Mouse (Mus musculus) retina, adult 2 months (tissue): Measurements from ENCODE around the gene Bach2.

Source experiments
- DNase-seq: peaks from one replicate; pipeline ENCODE4 v3.0.0-alpha.2; 2012; ENCODE audit warnings: low read depth, low spot score

The Bach2 gene

DNA sequence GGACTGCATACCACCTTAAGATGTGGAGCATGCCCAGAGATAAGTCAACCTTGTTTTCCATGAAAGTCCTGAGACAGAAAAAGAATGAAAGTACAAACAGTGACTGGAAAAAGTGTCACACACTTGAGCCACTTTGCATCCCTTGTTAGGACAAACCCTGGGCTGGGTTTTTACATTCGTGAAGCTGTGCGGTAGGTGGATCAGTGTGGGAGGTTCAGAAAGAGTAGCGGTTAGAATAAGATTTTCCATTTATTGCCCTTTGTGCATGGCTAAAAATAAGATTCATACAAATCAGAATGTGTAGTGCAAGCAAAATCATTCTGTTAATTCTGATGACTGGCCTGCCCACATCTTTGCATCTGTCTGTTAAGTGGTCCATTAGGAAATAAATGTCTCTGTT is 187.0 kb downstream of the Bach2 start:
- no peak for DNase-seq

DNA sequence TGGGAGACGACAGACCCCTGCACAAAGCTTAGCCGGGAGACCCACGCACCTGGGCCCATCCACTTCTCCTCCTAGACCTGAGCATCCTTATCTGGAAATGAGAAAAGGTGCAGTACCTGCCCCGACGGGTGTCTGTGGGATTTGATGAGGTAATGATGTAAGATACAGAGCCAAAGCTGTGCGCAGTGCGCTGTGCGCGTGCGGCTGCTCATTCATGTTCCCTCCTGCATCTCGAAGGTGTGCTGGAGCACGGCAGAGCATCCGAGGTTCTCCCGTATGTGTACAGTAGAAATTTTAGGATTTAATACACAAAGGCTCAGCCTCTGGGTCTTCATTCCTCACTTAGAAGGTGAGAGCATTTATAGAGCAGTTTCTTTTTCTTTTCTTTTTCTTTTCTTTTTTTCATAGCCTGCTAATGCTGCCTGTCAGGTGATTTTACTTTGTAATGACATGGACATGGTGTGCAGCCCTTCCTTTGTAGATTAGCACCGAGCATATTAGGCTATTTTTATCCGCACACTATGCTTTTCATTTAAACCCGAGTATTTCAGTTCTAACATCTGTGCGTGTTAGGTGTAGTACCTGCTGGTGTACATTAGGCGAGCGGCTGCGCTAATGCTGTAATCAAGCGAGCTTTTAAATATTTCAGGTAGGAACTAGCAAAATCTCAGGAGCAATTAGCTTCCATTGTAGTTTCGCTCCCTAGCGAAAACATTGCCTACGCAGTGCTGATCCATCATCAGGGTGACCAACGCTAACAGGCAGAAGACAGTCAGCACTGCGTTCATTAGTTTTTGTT is 188.4 kb downstream of the Bach2 start:
- no peak for DNase-seq

DNA sequence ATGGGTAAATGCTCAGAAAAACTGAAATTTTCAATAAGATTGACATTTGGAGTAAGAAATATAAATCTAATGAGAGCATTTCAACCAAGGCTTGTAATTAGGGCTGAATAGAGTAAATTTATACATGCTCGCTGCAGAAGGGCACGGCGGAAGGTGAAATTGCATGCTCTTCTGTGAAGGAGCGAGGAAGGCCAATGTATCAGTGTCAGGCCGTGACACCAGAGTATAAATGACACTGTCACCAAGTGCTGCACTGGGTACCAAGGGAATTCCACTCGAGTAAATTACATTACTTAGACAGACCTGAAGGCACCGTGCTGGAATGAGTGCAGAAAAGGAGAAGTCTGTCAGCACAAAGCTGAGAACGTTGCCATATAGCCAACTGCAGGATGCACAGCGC is 190.1 kb downstream of the Bach2 start:
- DNase-seq = no peak

DNA sequence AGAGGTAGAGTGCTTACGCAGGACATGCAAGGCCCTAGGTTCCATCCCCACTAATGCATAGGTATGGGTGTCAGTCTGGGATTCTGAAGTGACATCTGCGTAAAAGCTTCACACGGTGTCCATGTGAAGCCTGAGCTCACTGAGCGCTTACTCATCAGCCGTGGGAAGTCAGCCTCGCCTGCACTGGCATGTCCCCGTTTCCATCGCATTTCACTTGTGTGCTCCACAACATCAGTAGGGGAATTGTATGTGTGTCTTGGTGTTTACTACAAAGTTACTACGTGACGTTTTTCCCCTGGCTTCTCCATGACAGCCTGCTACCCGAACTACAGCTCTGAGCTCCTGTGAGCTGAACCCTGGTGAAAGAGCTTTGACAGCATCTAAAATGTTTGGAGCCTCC is 191.5 kb downstream of the Bach2 start:
- DNase-seq = no peak

DNA sequence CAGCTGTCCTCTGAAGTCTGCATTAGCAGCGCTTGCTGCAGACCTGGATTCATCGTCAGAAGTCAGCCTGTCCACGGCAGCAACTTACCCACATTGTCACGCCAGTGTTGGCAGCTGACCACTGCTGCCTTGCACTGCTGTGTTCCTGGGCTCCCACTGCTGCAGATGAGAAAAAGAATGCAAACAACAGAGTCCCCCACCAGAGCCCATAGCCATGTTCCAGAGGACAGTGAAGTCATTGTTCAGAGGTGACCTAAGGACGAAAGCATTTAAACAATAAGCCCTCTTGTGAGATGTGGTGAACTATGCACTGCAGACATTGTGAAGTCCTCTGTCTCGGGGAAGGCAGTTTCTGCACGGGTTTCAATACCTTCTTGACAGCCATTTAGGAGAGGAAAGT is 192.4 kb downstream of the Bach2 start:
- no peak for DNase-seq

DNA sequence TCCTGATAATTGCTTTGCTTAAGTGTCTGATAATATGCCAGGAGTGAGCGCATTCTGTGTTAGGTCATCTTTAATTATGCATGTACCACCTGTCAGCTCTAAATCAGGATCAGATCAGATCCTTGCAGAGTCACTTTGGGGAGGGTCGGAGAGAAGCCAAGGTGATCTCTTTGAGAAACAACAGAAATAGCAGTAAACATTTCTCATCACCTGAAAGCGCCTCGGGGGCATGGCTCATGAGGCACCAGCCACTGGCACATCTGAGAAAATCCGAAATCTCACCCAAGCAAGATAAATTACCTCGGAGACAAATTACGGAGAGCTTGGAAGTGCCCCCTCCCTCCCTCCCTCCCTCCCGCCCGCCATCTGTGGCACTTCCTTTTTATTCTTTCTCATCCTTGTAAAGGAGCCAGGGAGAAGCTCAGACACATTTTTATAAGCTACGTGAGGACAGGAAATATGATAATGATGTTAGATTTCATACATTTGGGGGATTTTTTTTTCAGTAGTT is 193.7 kb downstream of the Bach2 start:
- no peak for DNase-seq

DNA sequence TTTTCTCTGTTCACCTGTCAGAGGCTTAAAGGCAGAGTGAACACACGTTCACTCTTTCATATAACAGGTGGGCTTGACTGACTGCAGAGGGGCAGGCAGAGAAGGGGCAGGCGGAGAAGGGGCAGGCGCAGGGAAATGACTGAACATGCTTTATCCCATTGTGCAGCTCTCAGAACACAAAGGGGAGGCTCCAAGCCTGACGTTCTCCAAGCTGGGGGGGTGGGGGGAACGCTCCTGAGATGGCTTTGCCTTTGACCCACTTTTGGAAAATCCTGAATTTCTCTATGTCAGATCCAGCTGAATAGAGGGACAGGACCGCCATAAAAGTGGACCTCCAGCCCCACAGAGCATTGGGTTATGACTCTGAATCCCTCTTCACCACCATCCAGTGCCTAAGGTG is 194.3 kb downstream of the Bach2 start:
- no peak for DNase-seq

DNA sequence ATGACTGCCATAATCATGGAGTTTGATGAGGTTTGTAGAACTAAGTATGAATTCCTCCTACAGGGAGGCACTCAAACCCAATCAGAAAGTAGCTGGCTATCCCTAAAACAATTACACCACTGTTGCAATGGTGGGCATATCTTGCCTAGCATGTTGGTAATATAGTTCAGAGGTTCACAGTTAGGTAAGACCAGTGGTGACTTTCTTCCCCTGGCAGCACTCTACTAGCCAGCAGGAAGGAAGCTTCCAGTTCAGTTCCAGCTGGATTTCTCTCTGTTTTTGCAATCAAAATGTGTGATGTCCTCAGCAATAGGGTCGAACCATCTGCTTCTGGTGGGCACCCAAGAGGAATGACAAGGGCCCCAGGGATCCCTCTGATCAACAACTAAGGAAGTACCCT is 196.0 kb downstream of the Bach2 start:
- no peak for DNase-seq

DNA sequence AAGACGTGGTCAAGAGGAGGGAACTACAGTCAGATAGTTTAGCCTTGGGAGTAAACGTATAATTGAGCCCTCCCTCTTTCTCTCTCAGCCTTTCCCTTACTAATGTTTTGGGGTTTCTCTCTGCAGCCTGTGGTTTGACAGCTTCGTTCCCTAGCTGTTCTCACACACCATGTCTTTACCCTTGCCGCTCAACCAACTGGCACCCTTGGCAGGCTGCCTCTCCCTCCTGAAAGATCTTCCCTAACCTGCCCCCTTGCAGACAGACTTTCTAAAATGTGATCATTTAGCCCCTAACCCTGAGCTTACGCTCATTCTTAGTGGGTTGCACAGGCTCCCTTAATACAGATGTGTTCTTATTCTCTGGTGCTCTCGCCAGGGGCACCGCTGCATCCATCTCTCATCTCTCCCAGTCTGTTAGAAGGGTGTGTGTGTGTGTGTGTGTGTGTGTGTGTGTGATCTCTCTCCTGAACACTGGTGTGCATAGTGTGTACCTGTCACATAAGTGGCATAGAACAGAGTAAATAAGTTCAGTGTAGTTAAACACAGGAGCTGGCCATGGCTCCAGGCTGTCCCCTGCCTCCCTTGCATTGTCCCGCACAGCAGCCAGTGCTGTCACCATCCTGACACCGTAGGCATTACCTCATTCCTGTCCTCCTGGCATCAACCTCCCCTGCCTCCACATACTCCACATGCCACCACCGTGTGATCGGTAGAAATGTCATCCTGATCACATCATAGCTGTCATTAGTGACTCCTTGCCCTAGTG is 201.6 kb downstream of the Bach2 start:
- DNase-seq = no peak

DNA sequence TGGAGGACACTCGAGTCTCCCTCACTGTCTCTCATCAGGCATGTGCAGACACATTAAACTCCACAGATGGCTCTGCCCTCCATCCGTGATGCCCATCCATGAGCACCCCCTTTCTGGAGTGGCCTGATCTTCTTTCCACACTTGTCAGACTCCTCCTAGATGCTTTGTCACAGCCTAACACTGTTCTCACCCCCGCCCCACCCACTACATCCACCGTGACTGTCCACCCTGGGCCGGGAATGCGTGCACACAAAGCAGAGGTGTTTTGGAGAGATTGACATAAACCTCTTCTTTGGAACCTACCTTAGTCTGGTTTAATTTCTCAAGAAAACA is 202.1 kb downstream of the Bach2 start:
- DNase-seq = no peak

DNA sequence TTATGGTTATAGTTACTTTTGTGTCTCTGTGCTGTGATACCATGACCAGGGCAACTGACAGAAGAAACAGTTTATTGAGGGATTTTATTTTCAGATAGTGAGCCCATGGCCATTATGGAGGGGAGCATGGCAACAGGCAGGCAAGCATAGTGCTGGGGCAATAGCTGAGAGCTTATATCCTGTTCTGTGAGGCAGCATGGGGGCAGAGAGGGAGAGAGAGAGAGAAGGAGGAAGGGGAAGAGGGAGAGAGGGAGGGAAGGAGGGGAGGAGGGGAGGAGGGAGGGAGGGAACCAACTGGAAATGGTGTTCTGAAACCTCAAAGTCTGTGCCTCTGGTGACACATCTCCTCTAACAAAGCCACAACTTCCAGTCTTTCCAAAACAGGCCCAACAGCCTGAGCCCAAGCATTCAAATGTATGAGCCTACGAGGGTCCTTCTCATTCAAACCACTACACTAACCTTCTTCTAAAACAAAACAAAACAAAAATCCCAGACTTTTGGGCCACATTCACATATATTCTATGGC is 206.1 kb downstream of the Bach2 start:
- DNase-seq = no peak

DNA sequence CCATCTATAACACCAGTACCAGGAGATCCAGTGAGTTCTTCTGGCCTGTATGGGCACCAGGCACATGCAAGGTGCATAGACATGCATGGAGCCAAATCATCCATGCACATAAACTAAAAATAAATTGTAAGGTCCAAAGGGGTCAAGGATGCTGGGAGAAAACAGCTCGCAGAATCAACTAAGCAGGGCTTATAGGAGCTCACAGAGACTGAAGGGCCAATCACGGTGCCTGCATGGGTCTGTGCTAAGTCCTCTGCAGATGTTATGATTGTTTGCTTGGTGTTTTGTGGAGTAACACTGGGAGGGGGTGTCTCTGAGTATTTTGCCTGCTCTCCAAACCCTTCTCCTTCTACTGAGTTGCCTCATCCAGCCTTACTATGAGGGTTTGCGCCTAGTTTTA is 209.2 kb downstream of the Bach2 start:
- DNase-seq = no peak

DNA sequence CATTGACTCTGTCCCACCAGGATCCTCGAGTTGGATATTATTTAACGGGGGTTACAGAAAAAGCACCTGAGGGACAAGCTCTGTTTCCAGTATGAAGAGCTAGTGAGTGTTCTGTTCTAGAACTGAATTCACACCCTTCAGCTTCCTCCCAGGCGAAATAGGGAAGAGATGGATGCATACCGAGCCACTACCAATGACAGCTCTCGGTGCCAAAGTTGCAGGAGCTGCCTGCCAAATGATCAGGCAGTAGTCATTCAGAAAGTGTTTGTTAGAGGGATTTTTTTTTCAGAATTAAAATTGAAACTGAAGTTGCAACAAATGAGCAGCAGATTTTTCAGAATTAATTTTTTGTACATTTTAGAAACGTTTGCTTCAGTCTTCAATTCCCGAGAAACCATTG is 223.4 kb downstream of the Bach2 start:
- DNase-seq = no peak

DNA sequence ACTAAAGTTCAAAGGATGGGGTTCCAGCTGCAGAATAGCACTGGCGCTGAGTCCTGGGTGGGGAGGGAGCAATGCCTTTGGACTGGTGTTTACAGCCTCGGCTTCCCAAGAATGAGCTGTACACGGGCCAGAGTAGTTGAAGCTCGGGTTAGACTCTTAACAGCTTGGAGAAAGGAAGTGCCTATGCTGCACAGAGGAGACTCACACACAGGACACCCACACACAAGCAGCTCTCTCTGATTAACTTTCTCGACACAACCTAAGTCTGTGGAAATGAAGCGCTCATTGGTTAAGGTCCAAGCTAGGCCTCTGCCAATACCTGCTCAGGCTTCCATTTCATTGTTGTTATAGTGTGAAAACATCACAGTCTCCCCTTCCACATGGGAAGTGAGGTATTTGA is 224.5 kb downstream of the Bach2 start:
- no peak for DNase-seq

DNA sequence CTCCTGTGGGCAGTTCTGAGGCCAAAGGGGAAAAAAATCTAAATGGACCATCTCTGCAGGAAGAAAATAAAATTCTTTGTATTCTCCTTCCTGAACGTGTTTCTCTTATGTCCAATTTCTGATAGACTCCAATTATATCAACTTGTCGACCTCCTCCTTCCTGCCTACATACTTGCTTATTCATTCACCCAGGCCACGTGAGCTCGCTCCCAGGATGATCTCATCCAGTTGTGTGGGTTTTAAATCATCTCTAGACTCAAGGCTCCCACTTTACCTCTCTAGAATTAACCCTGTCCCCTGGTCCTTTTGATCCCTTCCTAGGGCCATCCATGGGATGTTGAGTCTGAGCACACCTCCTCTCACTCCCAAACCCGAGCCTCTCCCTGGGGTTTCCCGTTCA is 225.9 kb downstream of the Bach2 start:
- DNase-seq = no peak

DNA sequence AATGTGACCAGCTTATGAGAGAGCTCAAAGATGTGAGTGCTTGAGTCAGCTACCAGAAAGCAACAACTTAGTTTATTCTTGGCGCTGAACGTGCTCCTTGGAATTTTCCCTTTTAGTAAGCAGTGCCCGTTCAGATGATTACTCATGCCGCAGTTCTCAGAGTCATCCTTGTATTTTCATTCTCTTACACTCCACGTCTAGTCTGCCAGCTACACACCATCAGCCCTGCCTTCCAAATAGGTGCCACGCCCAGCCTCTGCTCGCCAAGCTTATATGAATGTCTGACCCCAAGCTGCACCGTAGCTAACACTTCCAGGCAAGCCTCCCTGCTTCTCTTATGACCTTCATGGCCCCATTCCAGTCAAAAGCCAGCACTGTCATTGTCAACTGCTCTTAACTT is 227.4 kb downstream of the Bach2 start:
- no peak for DNase-seq

DNA sequence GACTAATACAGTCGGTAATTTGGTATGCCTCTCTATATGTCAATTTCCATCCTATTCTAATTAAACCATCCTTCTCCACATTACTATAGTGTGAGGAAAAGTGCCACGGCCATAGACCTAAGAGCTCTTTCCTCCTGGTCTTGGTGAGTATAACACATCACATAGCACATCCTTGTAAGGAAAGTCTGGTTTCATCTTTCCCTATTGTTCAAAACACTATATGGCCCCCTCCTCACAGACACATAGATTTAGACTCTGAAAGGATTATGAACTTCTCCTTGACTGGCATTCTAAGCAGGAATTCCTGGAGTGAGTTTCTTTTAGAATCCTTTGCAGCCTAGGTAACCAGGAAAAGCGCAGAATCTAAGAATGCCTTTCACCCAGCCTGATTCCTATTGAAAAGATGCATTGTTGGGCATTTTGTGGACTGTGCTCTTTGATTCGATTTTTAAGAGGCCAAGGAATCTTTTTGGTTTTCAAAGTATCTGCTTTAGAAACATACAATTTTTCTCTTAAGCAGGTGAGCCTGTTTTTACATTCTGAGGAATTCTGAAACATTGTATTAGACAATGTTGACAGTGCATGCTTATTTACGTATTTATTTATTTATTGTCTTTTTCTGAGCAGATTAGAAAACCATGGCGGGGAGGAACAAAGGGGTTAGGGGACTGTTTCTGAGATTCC is 239.5 kb downstream of the Bach2 start:
- DNase-seq = no peak

DNA sequence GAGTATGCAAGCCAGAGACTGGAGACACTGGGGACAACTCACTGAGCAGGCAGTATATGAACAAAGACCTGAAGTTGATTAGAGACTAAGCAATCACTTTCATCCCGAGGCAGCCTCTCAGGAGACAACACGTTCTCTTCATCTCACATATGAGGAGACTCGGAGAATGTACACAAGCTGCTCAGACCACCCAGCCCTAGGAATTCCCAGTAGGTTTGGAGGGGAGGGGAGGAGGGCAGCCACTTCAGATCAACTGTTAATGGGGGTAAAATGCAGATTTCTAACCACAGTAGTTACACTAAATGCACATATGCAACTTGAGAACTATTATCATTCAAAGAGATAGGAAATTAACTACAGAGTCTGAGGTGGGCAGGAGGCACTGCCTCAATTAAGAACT is 240.6 kb downstream of the Bach2 start:
- DNase-seq = no peak

DNA sequence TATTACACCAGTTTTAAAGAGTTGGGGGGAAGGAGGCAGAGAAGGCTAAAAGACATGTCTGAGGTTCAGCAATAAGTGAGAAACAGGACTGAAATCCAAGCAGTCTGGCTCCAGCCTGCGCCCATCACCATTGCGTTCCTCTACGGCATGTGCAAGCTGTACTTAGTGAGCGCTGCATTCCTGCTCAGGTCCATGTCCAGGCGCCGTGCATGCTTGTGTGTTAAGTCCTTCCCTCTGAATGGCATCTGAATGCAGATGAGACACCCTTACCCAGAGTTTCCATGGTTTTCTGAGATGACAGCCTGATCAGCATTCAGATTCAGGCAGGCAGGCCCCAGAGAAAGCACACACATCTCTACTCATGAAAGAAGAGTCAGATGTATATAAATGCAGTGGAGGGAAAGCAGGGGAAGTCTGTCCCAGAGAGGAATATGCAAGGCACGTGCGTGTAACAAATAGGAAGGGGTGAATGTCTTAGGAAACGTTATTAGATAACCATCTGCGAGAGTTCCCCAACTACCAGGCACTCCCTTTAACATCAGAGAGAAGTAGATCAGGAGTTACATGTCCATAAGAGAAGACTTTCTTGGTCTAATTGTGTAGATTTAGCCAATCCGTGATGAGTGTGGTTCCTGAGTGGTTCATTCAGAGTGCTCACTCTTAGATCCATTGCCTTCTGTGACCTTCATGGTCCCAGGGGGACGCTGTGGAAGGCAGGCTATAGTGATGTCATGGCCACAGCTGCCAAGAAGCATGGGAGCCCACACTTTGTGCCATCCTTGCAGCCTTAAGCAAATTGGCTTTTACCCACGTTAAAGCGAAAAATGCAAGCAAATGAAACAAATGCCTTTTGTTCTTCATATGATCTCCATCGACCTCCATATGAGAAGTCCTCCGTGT is 241.4 kb downstream of the Bach2 start:
- DNase-seq = no peak

DNA sequence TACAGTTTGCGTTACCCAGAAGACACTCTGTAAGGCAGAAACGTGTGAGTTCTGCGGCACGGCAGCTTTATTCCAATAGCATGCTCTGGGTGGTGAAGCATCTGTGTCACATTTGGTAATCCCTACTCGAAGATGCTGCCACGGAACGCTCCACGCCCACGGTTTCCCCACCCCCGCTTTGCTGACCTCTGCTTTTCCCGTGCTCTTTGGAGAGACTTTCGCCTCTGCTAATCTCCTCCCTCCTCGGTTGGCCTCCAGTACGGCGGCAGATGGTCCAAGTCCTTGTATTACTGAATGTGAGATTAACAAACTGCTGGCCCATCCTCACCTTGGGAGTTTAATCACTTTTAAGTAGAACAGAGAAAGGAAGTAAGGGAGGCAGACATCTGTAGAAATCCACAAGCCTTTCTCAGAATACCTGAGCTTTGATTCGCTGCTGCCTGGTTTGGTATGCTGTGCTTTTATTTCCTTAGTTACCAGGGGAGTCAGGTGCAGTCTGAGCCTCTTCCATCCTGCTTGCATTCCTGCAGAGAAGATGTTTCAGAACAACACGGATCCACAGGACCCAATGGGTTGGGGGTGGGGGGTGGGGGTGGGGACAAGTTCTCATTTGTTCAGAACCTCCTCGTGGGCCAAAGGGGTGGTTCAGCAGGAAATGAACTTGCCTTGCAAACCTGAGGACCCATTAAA is 242.9 kb downstream of the Bach2 start:
- peak; percentile 29 for DNase-seq

DNA sequence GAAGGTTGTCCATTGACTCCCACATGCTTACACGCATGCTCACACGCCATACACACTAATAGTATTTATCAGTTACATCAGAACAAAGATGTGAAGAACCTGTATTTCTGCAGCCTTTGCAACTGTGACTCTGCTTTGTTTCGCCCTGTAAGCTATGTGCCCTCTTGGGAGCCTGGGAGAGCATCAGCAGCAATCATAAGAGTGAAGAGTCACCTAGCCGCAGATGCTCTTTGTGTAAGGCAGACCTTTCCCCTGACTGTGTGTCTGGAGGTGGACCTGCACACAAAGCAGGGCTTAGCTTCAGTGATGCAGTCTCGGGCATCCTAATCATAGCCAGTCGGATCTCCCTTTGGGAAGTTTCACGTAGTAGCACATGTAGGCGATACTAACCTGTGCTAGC is 243.5 kb downstream of the Bach2 start:
- no peak for DNase-seq
